Mouse (Mus musculus) kidney, adult 2 months (tissue): Measurements from ENCODE around the gene Tmem220. TPM values are rescaled to one million over a fixed set of nuclear protein-coding genes. Genes with fewer than 3 reads are reported as not detected.

ENCODE experiments used
- DNase-seq: peaks from one replicate; pipeline ENCODE4 v3.0.0; 2021
- H3K27ac ChIP-seq: fragments of 200-500 bp; 2 replicates; pipeline ENCODE4 v1.5.1; 2012; ENCODE audit warnings: low read depth, low read length, control low read depth, inconsistent platforms; ENCODE audit not compliant: insufficient read depth
- H3K27me3 ChIP-seq: fragments of 200-500 bp; replicated peaks from 2 replicates; pipeline ENCODE4 v1.6.1; 2012; ENCODE audit warnings: mild to moderate bottlenecking, moderate library complexity, low read length, inconsistent platforms; ENCODE audit not compliant: control insufficient read depth, insufficient read depth
- H3K36me3 ChIP-seq: fragments of 200-500 bp; 2 replicates; pipeline ENCODE4 v1.6.1; 2012; ENCODE audit warnings: mild to moderate bottlenecking, moderate library complexity, low read length, inconsistent platforms; ENCODE audit not compliant: control insufficient read depth, insufficient read depth
- H3K4me1 ChIP-seq: fragments of 200-500 bp; 2 replicates; pipeline ENCODE4 v1.6.1; 2011; ENCODE audit warnings: low read length; ENCODE audit not compliant: control insufficient read depth, insufficient read depth
- H3K4me3 ChIP-seq: fragments of 200-500 bp; 2 replicates; pipeline ENCODE4 v1.5.1; 2011; ENCODE audit warnings: mild to moderate bottlenecking, low read depth, low read length, control low read depth; ENCODE audit not compliant: insufficient read depth
- CTCF ChIP-seq: fragments of 200-500 bp; conservative IDR thresholded peaks from 2 replicates; pipeline ENCODE4 v1.5.1; 2011; ENCODE audit warnings: low read depth, mild to moderate bottlenecking, control low read depth, low read length, moderate library complexity, mixed read lengths; ENCODE audit not compliant: insufficient read depth, insufficient read length
- POLR2A ChIP-seq: fragments of 200-500 bp; IDR thresholded peaks from one replicate; pipeline ENCODE4 v1.6.1; 2011; ENCODE audit warnings: low read depth, low read length, control low read depth
- WGBS: fragments of 180-500 bp; shearing (Covaris S2); methylation state at CpG from one replicate; pipeline ENCODE4 v1.1.7; 2018; 5-methylcytosine and 5-hydroxymethylcytosine counted together
- polyA plus RNA-seq: library from polyadenylated mRNA; depleted of rRNA; stranded (reverse); fragments of >200 nt; gene quantifications from 2 replicates; pipeline ENCODE4 v1.2.3, GENCODE M21; 2012

Tmem220 gene
- polyA plus RNA-seq, 1 experiment, result 7.5 TPM

DNA sequence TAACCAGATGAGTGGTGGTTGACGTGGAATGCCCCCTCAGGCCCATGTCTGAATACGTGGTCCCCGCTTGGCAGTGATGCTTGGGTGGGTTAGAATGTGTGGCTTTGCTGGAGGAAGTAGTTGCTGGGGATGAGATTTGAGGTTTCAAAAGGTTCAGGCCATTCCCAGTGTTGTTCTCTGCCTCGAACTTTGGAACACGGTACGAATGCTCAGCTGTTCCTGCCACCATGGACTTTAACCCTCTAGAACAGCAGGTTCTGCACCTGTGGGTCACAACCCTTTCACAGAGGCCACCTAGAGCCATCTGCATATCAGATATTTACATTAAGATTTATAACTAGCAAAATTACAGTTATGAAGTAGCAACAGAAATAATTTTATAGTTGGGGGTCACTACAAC lies 11.3 kb downstream of the Tmem220 start:
- WGBS, result 61% methylated on average over 6 of the region's 6 CpGs
- Histone ChIP-seq H3K4me1 (peaks cover 4% of the 10 kb centered on the region; the same call in 1 of the 2 replicates), H3K27ac (peak overlapping the region; percentile 25; the same call in 1 of the 2 replicates), H3K4me3 (no peak overlapping the region), H3K36me3 (peaks cover 4% of the 10 kb centered on the region; the same call in 1 of the 2 replicates), H3K27me3 (no peaks in the 10 kb centered on the region)
- DNase-seq, result peak; percentile 84
- no peak for TF ChIP-seq CTCF
- TF ChIP-seq POLR2A, result no peak

DNA sequence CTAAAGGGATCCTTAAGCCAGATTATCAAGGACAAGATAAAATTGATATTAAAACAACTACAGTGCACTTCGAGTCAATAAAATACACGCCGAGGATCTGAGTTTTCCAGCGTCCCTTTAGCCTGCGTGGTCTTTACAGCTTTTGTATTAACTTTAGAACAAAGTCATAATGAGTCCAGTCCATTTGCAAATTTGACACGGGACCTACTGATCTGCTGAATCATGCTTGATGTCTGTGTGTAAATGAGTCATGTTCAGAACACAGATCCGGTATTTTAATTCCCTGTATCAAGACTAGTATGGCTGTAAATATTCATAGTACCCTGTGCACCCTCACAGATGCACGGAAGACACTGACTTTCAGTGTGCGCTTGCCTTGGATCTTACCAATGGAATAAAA lies 11.9 kb downstream of the Tmem220 start:
- 87% methylated on average over 9 of the region's 9 CpGs for WGBS
- H3K4me1 ChIP-seq, result peaks cover 4% of the 10 kb centered on the region; the same call in 1 of the 2 replicates
- no peak overlapping the region for H3K27ac ChIP-seq
- no peaks in the 10 kb centered on the region for H3K27me3 ChIP-seq
- H3K4me3 ChIP-seq, result no peak overlapping the region
- no peak for DNase-seq
- TF ChIP-seq CTCF (no peak), POLR2A (no peak)
- H3K36me3 ChIP-seq, result peaks cover 9% of the 10 kb centered on the region

DNA sequence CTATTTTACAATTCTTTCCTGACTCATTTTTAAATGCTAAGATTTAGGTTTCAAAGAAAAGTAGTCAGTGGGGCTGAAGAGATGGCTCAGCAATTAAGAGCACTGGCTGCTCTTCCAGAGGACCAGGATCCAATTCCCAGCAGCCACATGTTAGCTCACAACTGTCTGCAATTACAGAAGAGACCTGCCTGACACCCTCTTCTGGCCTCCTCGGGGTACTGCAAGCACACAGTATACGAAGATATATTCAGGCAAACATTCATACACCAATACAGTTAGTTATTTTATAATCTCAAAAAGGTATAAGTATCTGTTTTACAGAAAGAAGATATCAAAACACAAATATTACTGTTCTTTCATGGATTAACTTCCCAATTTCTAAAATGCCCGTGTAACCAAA lies 14.8 kb downstream of the Tmem220 start:
- 96% methylated on average over 3 of the region's 3 CpGs for WGBS
- no peak for DNase-seq
- H3K27me3 ChIP-seq, result no peaks in the 10 kb centered on the region
- peaks cover 4% of the 10 kb centered on the region; the same call in 1 of the 2 replicates for H3K4me1 ChIP-seq
- TF ChIP-seq POLR2A (no peak), CTCF (peak; percentile 22; the same call in 1 of the 2 replicates)
- H3K36me3 ChIP-seq, result peaks cover 9% of the 10 kb centered on the region
- no peak overlapping the region for H3K4me3 ChIP-seq
- H3K27ac ChIP-seq, result no peak overlapping the region

DNA sequence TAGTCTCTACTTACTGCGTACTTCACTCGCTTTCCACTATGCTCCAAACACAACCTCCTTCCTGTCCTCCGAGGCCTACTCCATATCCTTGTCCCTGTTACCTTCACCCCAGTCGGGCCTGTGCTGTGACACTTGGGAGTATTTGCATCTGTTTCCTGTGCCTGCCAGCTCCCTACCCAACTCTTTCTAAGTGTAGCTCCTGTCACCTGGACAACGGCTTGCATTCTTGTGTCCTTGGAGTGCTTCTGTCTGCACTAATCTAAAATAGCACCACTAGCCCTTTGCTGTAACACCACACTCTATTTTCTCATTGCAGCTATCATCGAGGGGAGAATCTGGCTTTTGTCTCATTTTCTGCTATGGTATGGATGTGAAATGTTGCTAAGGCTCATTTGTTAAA lies 15.5 kb downstream of the Tmem220 start:
- no peaks in the 10 kb centered on the region; the same call in 1 of the 2 replicates for H3K4me1 ChIP-seq
- WGBS, result 97% methylated on average over 6 of the region's 6 CpGs
- H3K27me3 ChIP-seq, result no peaks in the 10 kb centered on the region
- no peak for TF ChIP-seq POLR2A
- no peak for TF ChIP-seq CTCF
- no peak for DNase-seq
- H3K4me3 ChIP-seq, result no peak overlapping the region
- H3K36me3 ChIP-seq, result peaks cover 9% of the 10 kb centered on the region
- no peak overlapping the region for H3K27ac ChIP-seq

DNA sequence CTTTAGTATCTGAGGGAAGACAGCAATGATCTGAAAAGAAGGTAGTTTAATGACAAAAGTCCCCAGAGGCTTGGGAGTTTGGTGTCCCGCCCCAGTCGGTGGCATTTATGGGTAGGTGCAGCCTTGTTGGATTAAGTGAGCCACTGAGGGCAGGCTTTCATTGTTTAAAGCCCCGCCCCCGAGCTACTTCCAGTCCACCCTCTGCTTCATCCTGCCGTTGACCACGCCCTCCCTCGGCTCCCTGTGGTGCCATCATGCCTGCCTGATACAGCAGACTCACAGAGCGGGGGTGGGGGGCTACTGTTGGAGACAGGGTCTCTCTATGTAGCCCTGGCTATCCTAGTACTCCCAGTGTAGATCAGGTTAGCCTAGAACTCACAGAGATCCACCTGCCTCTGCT lies 18.1 kb downstream of the Tmem220 start:
- no peak for DNase-seq
- peaks cover 8% of the 10 kb centered on the region for H3K36me3 ChIP-seq
- H3K4me3 ChIP-seq, result no peak overlapping the region
- 75% methylated on average over 8 of the region's 8 CpGs for WGBS
- no peak for TF ChIP-seq POLR2A
- H3K27me3 ChIP-seq, result no peaks in the 10 kb centered on the region
- H3K27ac ChIP-seq, result no peak overlapping the region
- no peaks in the 10 kb centered on the region for H3K4me1 ChIP-seq

DNA sequence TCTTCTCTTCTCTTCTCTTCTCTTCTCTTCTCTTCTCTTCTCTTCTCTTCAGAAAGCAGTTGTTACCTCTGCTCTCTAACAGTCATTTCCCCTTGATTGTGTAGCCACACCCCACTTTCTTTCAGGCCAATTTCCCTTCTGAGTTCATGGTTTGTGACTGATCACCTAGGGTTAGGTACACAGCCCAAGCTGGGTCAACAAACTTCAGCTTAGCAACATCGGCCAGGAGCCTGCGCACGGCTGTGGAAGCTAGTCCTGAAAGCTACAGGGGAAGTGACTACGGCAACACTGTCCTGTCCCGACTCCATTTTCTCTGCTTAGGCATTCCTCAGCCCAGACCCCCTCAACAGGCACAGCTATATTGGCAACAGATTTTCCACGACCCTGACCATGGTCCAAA lies 20.0 kb downstream of the Tmem220 start:
- TF ChIP-seq CTCF, result no peak
- no peak for TF ChIP-seq POLR2A
- no peaks in the 10 kb centered on the region for H3K27me3 ChIP-seq
- H3K36me3 ChIP-seq, result peaks cover 8% of the 10 kb centered on the region
- H3K27ac ChIP-seq, result no peak overlapping the region
- H3K4me3 ChIP-seq, result no peak overlapping the region
- 55% methylated on average over 6 of the region's 6 CpGs for WGBS
- no peaks in the 10 kb centered on the region for H3K4me1 ChIP-seq
- no peak for DNase-seq

DNA sequence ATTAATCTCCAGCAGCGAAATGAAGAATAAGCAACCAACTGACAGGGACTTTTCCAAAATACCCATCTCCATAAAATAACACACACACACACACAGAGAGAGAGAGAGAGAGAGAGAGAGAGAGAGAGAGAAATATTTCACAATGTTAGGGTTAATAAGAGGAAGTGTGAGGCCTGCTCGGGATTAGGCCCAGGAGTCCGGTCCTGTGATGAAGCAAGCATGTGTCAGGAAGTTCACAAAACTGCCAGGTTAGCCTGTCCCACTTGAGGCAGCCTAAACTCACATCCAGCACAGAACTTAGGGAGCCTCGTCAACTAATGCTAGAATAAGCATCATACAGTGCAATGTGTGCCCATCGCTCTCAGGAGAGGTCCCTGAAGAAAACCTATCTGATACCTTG lies 22.2 kb downstream of the Tmem220 start:
- Histone ChIP-seq H3K36me3 (no peaks in the 10 kb centered on the region), H3K4me1 (no peaks in the 10 kb centered on the region), H3K4me3 (no peak overlapping the region), H3K27ac (no peak overlapping the region), H3K27me3 (no peaks in the 10 kb centered on the region)
- DNase-seq, result no peak
- 83% methylated on average over 5 of the region's 5 CpGs for WGBS
- TF ChIP-seq CTCF, result no peak
- TF ChIP-seq POLR2A, result no peak

DNA sequence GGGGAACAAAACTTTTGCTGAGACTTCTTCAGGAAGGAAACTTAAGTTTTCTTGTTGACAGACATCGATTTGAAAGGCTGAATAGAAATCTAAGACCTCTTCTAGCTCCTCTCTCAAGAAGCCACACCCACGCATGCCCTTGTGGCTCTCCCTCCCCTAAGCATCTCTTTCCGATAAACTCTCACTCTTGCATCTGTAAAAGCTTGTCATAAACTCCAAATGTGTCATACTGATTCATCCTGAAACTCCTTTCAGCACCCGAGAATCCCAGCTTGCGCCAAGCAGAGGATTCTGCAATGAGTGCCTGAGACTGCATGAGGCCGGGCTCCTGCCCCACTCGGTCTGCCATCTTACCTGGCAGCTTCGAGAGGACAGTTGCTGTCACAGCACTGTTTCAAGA lies 23.5 kb downstream of the Tmem220 start:
- Histone ChIP-seq H3K27ac (no peak overlapping the region), H3K27me3 (no peaks in the 10 kb centered on the region), H3K4me1 (no peaks in the 10 kb centered on the region), H3K36me3 (no peaks in the 10 kb centered on the region), H3K4me3 (no peak overlapping the region)
- TF ChIP-seq POLR2A (no peak), CTCF (no peak)
- no peak for DNase-seq
- WGBS, result 84% methylated on average over 8 of the region's 8 CpGs
